Mouse (Mus musculus) thymus, adult 2 months (tissue): ENCODE data around the gene Cacna1c. TPM values are rescaled to one million over a fixed set of nuclear protein-coding genes. Genes with fewer than 3 reads are reported as not detected.

Experiments used
- DNase-seq: peaks from one replicate; pipeline ENCODE4 v3.0.0; 2021
- H3K27ac ChIP-seq: fragments of 200-500 bp; 2 replicates; pipeline ENCODE4 v1.5.1; 2012; ENCODE audit warnings: low read length, control low read depth; ENCODE audit not compliant: control insufficient read depth, insufficient read depth
- H3K27me3 ChIP-seq: fragments of 200-500 bp; 2 replicates; pipeline ENCODE4 v1.6.1; 2012; ENCODE audit warnings: mild to moderate bottlenecking, low read length, moderate library complexity, mixed read lengths; ENCODE audit not compliant: control insufficient read depth, insufficient read depth
- H3K36me3 ChIP-seq: fragments of 200-500 bp; 2 replicates; pipeline ENCODE4 v1.6.1; 2012; ENCODE audit warnings: mild to moderate bottlenecking, low read length, moderate library complexity; ENCODE audit not compliant: control insufficient read depth, insufficient read depth
- H3K4me1 ChIP-seq: fragments of 200-500 bp; replicated peaks from 2 replicates; pipeline ENCODE4 v1.6.1; 2012; ENCODE audit warnings: low read length; ENCODE audit not compliant: control insufficient read depth, insufficient read depth
- H3K4me3 ChIP-seq: fragments of 200-500 bp; 2 replicates; pipeline ENCODE4 v1.5.1; 2012; ENCODE audit warnings: mild to moderate bottlenecking, low read length, control low read depth, moderate library complexity; ENCODE audit not compliant: control insufficient read depth, insufficient read depth
- CTCF ChIP-seq: fragments of 200-500 bp; IDR thresholded peaks from 2 replicates; pipeline ENCODE4 v1.5.1; 2012; ENCODE audit warnings: mild to moderate bottlenecking, control low read depth, low read length, moderate library complexity, borderline replicate concordance; ENCODE audit not compliant: control insufficient read depth, poor library complexity, insufficient read depth; ENCODE audit errors: extremely low read depth
- POLR2A ChIP-seq: fragments of 200-500 bp; IDR thresholded peaks from 2 replicates; pipeline ENCODE4 v1.6.1; 2012; ENCODE audit warnings: mild to moderate bottlenecking, low read length, control low read depth, moderate library complexity; ENCODE audit not compliant: control insufficient read depth, poor library complexity, insufficient read depth; ENCODE audit errors: extremely low read depth
- WGBS: fragments of 180-500 bp; shearing (Covaris S2); methylation state at CpG from one replicate; pipeline ENCODE4 v1.1.7; 2018; 5-methylcytosine and 5-hydroxymethylcytosine counted together
- polyA plus RNA-seq: library from polyadenylated mRNA; depleted of rRNA; stranded (reverse); fragments of >200 nt; gene quantifications from 2 replicates; pipeline ENCODE4 v1.2.3, GENCODE M21; 2012

The Cacna1c gene
- polyA plus RNA-seq, 1 experiment, result 4.8 TPM

DNA sequence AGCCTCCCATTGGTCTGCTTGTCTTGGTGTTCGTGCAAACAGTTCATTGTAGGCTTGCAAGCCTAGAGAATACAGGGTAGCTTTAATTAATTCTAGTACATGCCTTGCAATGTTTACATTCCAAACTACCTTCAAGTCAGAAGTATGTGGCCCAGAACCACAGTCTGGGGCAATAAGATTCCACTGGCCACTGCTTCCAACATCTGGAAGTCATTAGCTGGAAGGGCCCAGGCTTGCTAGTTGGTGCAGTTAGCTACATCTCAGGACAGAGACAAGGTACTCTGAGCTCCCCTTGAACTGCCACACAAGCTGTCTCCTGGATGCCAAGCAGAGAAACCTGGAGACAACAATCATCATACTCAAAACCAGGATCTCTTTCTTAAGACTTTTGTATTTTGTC is 288.5 kb downstream of the Cacna1c start:
- Histone ChIP-seq H3K36me3 (no peaks in the 10 kb centered on the region), H3K27ac (no peak overlapping the region), H3K4me1 (no peaks in the 10 kb centered on the region), H3K4me3 (no peak overlapping the region), H3K27me3 (no peaks in the 10 kb centered on the region)
- DNase-seq, result no peak
- TF ChIP-seq CTCF (no peak), POLR2A (no peak)
- 75% methylated on average over 1 of the region's 1 CpGs for WGBS

- 84% methylated on average over 5 of the region's 5 CpGs for WGBS
These were observed 289.3 kb downstream of the Cacna1c start for GRCm38 (mm10) chr6:118906878-118907277.

GRCm38 (mm10) chr6:118899688-118900087 is 296.5 kb downstream of the Cacna1c start:
- Histone ChIP-seq H3K27ac (no peak overlapping the region), H3K27me3 (no peaks in the 10 kb centered on the region), H3K36me3 (no peaks in the 10 kb centered on the region), H3K4me3 (no peak overlapping the region), H3K4me1 (no peaks in the 10 kb centered on the region)
- no peak for TF ChIP-seq CTCF
- no peak for TF ChIP-seq POLR2A
- no peak for DNase-seq
- WGBS, result 91% methylated on average over 8 of the region's 8 CpGs

More at GRCm38 (mm10) chr6:118906878-118907277, 289.3 kb downstream of the Cacna1c start:
- Histone ChIP-seq H3K4me1 (no peaks in the 10 kb centered on the region), H3K27me3 (no peaks in the 10 kb centered on the region), H3K4me3 (no peak overlapping the region), H3K36me3 (no peaks in the 10 kb centered on the region), H3K27ac (no peak overlapping the region)
- TF ChIP-seq POLR2A, result no peak
- no peak for TF ChIP-seq CTCF
- no peak for DNase-seq

DNA sequence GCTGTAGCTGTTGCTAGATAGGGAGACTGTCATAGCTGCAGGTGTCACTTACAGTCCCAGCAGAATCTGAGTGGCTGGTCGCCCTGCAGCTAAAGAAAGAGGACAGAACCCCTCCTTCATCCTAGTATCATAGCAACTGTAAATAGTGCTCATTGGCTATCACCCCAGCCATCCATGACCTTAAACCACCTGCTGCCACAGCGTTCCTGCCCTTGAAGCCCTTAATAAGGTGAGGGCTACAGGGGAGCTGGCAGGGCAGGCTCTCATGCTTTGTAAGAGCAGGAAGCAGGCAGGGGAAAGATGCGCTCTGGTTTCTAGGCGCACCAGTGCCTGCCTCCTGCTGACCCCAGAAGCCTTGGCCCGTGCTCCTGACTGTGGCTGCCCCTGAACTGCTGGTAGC is 299.1 kb downstream of the Cacna1c start:
- WGBS, result 67% methylated on average over 5 of the region's 5 CpGs

DNA sequence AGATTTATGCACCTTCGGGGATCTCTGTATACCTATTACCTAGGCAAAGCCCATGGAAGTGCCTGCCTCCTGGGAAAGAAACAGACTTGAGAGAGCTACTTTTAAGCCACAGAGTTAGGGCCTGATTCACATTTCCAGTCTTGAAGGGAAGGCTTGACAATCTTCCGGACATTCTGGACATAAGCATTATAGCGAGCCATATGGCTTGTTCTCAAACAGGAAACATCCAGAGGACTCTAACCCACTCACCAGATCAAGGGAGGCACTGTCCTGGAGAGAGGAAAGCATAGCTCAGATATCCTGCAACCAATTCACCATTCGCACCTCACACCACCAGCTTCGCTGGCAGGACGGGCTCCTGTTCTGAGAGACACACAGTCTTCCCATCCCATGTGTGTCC is 302.2 kb downstream of the Cacna1c start:
- H3K27me3 ChIP-seq, result no peaks in the 10 kb centered on the region
- H3K4me3 ChIP-seq, result no peak overlapping the region
- no peak for DNase-seq
- H3K4me1 ChIP-seq, result no peaks in the 10 kb centered on the region
- 96% methylated on average over 6 of the region's 6 CpGs for WGBS
- H3K36me3 ChIP-seq, result no peaks in the 10 kb centered on the region
- TF ChIP-seq POLR2A (no peak), CTCF (no peak)
- H3K27ac ChIP-seq, result no peak overlapping the region

More for the DNA sequence above, 299.1 kb downstream of the Cacna1c start:
- Histone ChIP-seq H3K36me3 (no peaks in the 10 kb centered on the region), H3K4me3 (no peak overlapping the region), H3K27ac (no peak overlapping the region), H3K27me3 (no peaks in the 10 kb centered on the region), H3K4me1 (no peaks in the 10 kb centered on the region)
- no peak for DNase-seq
- TF ChIP-seq CTCF, result no peak
- no peak for TF ChIP-seq POLR2A

GRCm38 (mm10) chr6:118889441-118889840 is 306.8 kb downstream of the Cacna1c start:
- TF ChIP-seq CTCF (no peak), POLR2A (no peak)
- no peak for DNase-seq
- Histone ChIP-seq H3K36me3 (no peaks in the 10 kb centered on the region), H3K27ac (no peak overlapping the region), H3K4me3 (no peak overlapping the region), H3K27me3 (no peaks in the 10 kb centered on the region), H3K4me1 (no peaks in the 10 kb centered on the region)
- WGBS, result 94% methylated on average over 4 of the region's 4 CpGs

DNA sequence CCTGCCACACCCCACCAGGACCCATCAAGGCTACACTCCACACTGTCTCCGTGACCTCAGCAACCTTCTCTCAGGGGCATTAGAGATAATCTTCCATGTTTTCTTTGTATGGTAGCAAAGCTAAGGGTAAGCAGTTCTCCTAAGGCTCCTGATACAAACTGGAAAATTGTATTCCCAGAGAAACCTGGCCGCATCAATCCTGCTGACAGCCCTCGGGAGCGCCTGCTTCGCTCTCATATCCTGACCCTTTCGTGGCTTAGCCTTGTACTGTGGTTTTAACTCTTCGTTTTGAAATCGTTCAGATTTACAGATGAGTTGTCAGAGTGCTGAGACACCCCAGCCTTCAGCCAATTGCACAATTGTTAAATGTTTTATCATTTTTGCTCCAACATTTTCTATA is 309.2 kb downstream of the Cacna1c start:
- H3K27ac ChIP-seq, result no peak overlapping the region
- 92% methylated on average over 8 of the region's 8 CpGs for WGBS
- no peak for DNase-seq
- TF ChIP-seq POLR2A (no peak), CTCF (no peak)
- no peaks in the 10 kb centered on the region for H3K4me1 ChIP-seq
- H3K27me3 ChIP-seq, result no peaks in the 10 kb centered on the region
- no peaks in the 10 kb centered on the region for H3K36me3 ChIP-seq
- no peak overlapping the region for H3K4me3 ChIP-seq
